Mouse (Mus musculus): Measurements from ENCODE around the gene Sptbn1.

DNA sequence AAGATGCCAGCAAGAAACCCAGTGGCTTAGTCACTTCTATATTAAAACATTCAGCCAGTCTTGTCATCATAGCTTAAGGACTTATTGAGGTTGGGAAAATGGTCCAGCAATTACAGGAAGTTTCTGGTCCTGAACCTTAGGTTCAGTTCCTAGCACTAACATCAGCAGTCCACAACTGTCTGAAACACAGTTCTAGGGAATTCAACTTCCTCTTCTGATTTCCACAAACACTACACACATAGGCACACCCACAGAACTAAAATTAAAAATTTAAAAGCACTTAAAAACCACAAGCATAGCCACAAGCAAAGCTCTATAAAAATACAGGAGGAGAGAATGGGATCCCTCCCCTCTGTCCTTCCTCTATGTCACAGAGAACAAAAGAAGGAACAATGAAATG is 43.4 kb downstream of the Sptbn1 start:
- TF ChIP-seq EP300 (IDR thresholded peaks at IDR 0.05) (no peak), CTCF (IDR thresholded peaks at IDR 0.05) (no peak)
